Mouse (Mus musculus) inflammation-experienced regulatory T-cells, adult 6 months (primary cell): ENCODE results near the gene Cks1brt. TPM values are rescaled to one million over a fixed set of nuclear protein-coding genes. Genes with fewer than 3 reads are reported as not detected.
"Not testable (repeated sequence)": the region's sequence is repeated elsewhere in the genome, so short reads cannot be mapped to it uniquely, and the experiment has no call there.

Experiments used
- ATAC-seq: one replicate; pipeline ENCODE4 v1.8.0; 2017
- polyA plus RNA-seq, 3 experiments: library from polyadenylated mRNA; unstranded; fragments of 100-300 nt; shearing (Covaris generic); gene quantifications; one replicate each; pipeline ENCODE4 v1.2.1; 2017

Gene Cks1brt
- polyA plus RNA-seq: under 1 TPM in 1 of 3 experiments, not detected in 2; 0.21 TPM

- ATAC-seq: no peak
Measured at GRCm38 (mm10) chr8:85151624-85152023, at the start of gene Cks1brt. Cks1brt (plus strand) TSS chr8:85151924.

GRCm38 (mm10) chr8:85113241-85113640 is 38.5 kb upstream of the Cks1brt start:
- no peak for ATAC-seq

- ATAC-seq: no peak
Measured at GRCm38 (mm10) chr8:85115501-85115900, 36.2 kb upstream of the Cks1brt start.

GRCm38 (mm10) chr8:85116984-85117383 is 34.7 kb upstream of the Cks1brt start:
- ATAC-seq: no peak

GRCm38 (mm10) chr8:85119052-85119981 is 32.4 kb upstream of the Cks1brt start:
- ATAC-seq: no peak

- ATAC-seq: not testable (repeated sequence)
Measured at GRCm38 (mm10) chr8:85120251-85120650, 31.5 kb upstream of the Cks1brt start.

- ATAC-seq: no peak
Measured at GRCm38 (mm10) chr8:85122995-85123394, 28.7 kb upstream of the Cks1brt start, which contains the start of gene Zfp791. Zfp791 (minus strand) TSS chr8:85123095.

GRCm38 (mm10) chr8:85123691-85124090 is 28.0 kb upstream of the Cks1brt start:
- no peak for ATAC-seq

GRCm38 (mm10) chr8:85132335-85132734 is 19.4 kb upstream of the Cks1brt start:
- ATAC-seq: no peak

- not testable (repeated sequence) for ATAC-seq
Measured at GRCm38 (mm10) chr8:85135690-85136089, 16.0 kb upstream of the Cks1brt start.

- ATAC-seq: no peak
Measured at GRCm38 (mm10) chr8:85142516-85142915, 9.2 kb upstream of the Cks1brt start.

GRCm38 (mm10) chr8:85171291-85171690 is 19.6 kb downstream of the Cks1brt start:
- no peak for ATAC-seq

- ATAC-seq: no peak
Measured at GRCm38 (mm10) chr8:85175892-85176291, 24.2 kb downstream of the Cks1brt start.

GRCm38 (mm10) chr8:85192346-85192745 is 40.6 kb downstream of the Cks1brt start:
- no peak for ATAC-seq

GRCm38 (mm10) chr8:85220220-85220619 is 68.5 kb downstream of the Cks1brt start:
- no peak for ATAC-seq

GRCm38 (mm10) chr8:85220992-85221391 is 69.3 kb downstream of the Cks1brt start:
- no peak for ATAC-seq

Other genes starting within 250 kb of the Cks1brt start
- gene Klf1, start 250.0 kb upstream of the Cks1brt start, polyA plus RNA-seq: not detected
- 10 to 100 TPM; 10.5 to 21.7 (median 20.0) TPM for gene Dnase2a, start 243.4 kb upstream of the Cks1brt start, polyA plus RNA-seq
- 1 to 10 TPM in 2 of 3 experiments, under 1 TPM in 1; 0.84 to 1.5 (median 1.1) TPM for gene Mast1, start 214.6 kb upstream of the Cks1brt start, polyA plus RNA-seq
- under 1 TPM in 1 of 3 experiments, not detected in 2; 0.28 TPM for gene Rtbdn, start 204.9 kb upstream of the Cks1brt start, polyA plus RNA-seq
- not detected for gene Gm49661, start 182.5 kb upstream of the Cks1brt start, polyA plus RNA-seq
- gene Prdx2, start 182.3 kb upstream of the Cks1brt start, polyA plus RNA-seq: 100 to 1,000 TPM; 232 to 340 (median 290) TPM
- gene Rnaseh2a, start 182.2 kb upstream of the Cks1brt start, polyA plus RNA-seq: 10 to 100 TPM; 57.0 to 88.9 (median 72.8) TPM
- gene Junb, start 173.2 kb upstream of the Cks1brt start, polyA plus RNA-seq: 10 to 100 TPM; 28.1 to 33.6 (median 33.1) TPM
- 1 to 10 TPM; 2.2 to 4.9 (median 4.6) TPM for gene Hook2, start 161.3 kb upstream of the Cks1brt start, polyA plus RNA-seq
- gene Best2, start 137.4 kb upstream of the Cks1brt start, polyA plus RNA-seq: not detected
- 10 to 100 TPM; 50.0 to 67.9 (median 60.7) TPM for gene Asna1, start 126.6 kb upstream of the Cks1brt start, polyA plus RNA-seq
- gene Trir, start 125.1 kb upstream of the Cks1brt start, polyA plus RNA-seq: 10 to 100 TPM; 17.8 to 31.0 (median 24.1) TPM
- 10 to 100 TPM; 13.8 to 18.7 (median 16.5) TPM for gene Tnpo2, start 115.0 kb upstream of the Cks1brt start, polyA plus RNA-seq
- 1 to 10 TPM; 2.3 to 4.8 (median 2.9) TPM for gene Fbxw9, start 91.9 kb upstream of the Cks1brt start, polyA plus RNA-seq
- 1 to 10 TPM in 2 of 3 experiments, not detected in 1; 1.9 to 3.3 TPM for gene Gm5741, start 83.9 kb upstream of the Cks1brt start, polyA plus RNA-seq
- gene Dhps, start 80.2 kb upstream of the Cks1brt start, polyA plus RNA-seq: 10 to 100 TPM; 29.3 to 40.4 (median 39.3) TPM
- gene Wdr83os, start 71.2 kb upstream of the Cks1brt start, polyA plus RNA-seq: 100 to 1,000 TPM; 114 to 166 (median 129) TPM
- 10 to 100 TPM; 34.8 to 44.2 (median 38.5) TPM for gene Wdr83, start 70.6 kb upstream of the Cks1brt start, polyA plus RNA-seq
- 10 to 100 TPM; 80.8 to 94.7 (median 83.8) TPM for gene Man2b1, start 68.7 kb upstream of the Cks1brt start, polyA plus RNA-seq
- under 1 TPM in 1 of 3 experiments, not detected in 2; 0.15 TPM for gene Zfp791, start 28.8 kb upstream of the Cks1brt start, polyA plus RNA-seq
- gene Olfr371, start 74.1 kb downstream of the Cks1brt start, polyA plus RNA-seq: not detected
- gene Orc6, start 147.7 kb downstream of the Cks1brt start, polyA plus RNA-seq: 100 to 1,000 TPM in 1 of 3 experiments, 10 to 100 TPM in 2; 36.0 to 103 (median 39.3) TPM
- 100 to 1,000 TPM in 2 of 3 experiments, 10 to 100 TPM in 1; 96.6 to 143 (median 113) TPM for gene Vps35, start 147.9 kb downstream of the Cks1brt start, polyA plus RNA-seq
- gene Mylk3, start 234.4 kb downstream of the Cks1brt start, polyA plus RNA-seq: not detected